Mouse (Mus musculus) C2C12 (cell line): ENCODE results near the gene Mier1.

Experiments used
- CEBPB ChIP-seq: IDR thresholded peaks from one replicate; pipeline ENCODE4 v1.6.1; 2011; ENCODE audit warnings: low read depth, mild to moderate bottlenecking, control low read depth, moderate library complexity
- CTCF ChIP-seq: IDR thresholded peaks from one replicate; pipeline ENCODE4 v1.5.1; 2011; ENCODE audit not compliant: control insufficient read depth, insufficient read depth, insufficient read length
- MAX ChIP-seq: IDR thresholded peaks from one replicate; pipeline ENCODE4 v1.6.1; 2011; ENCODE audit warnings: mild to moderate bottlenecking, control low read depth
- MYOD1 ChIP-seq: IDR thresholded peaks from one replicate; pipeline ENCODE4 v1.6.1; 2011; ENCODE audit warnings: low read depth; ENCODE audit not compliant: control insufficient read depth, insufficient read length
- MYOG ChIP-seq: IDR thresholded peaks from one replicate; pipeline ENCODE4 v1.6.1; 2011; ENCODE audit not compliant: control insufficient read depth, insufficient read length; ENCODE audit errors: extremely low read depth
- USF1 ChIP-seq: IDR thresholded peaks from one replicate; pipeline ENCODE4 v1.6.1; 2011; ENCODE audit warnings: low read depth, mild to moderate bottlenecking, control low read depth, moderate library complexity

- TF ChIP-seq MYOG (no peak), MAX (no peak), CTCF (no peak), USF1 (no peak), MYOD1 (no peak), CEBPB (no peak)
These were observed 44.6 kb downstream of the Mier1 start for GRCm38 (mm10) chr4:103158781-103159180.
